ENCODE assay signal across 19 mouse cellular contexts in genomic region chr15:80983264-80983663, GRCm38 (mm10).
"Had no signal": no experiment of that assay in that cellular context is flagged by ENCODE, and none has a peak within 500 bp of the region (broad histone marks: within the 10 kb centered on the region; RNA-seq: fewer than 3 reads in every experiment).

No protein-coding gene starts in this region.

- ATAC-seq: liver, embryonic 12.5 days; midbrain, embryonic 16.5 days had no signal

- H3K4me2 ChIP-seq: liver, embryonic 12.5 days; lung, embryonic 14.5 days; midbrain, embryonic 12.5 days; neural tube, embryonic 13.5 days; neural tube, embryonic 15.5 days had no signal

- DNase-seq: lung, adult 18-20 months; lung, embryonic 14.5 days; lung, postnatal 10 days; lung, postnatal 4 days; midbrain, embryonic 14.5 days; retina, postnatal 1 day; right cerebral cortex, adult 18-20 months; right cerebral cortex, postnatal 25 days; right cerebral cortex, postnatal 4 days; thymus, adult 2 months; thymus, postnatal 36 days had no signal

- H3K36me3 ChIP-seq: liver, embryonic 12.5 days; midbrain, embryonic 10.5 days; midbrain, embryonic 12.5 days; neural tube, embryonic 13.5 days; neural tube, embryonic 15.5 days had no signal

- H3K27me3 ChIP-seq: liver, embryonic 12.5 days; midbrain, embryonic 12.5 days; neural tube, embryonic 13.5 days; neural tube, embryonic 15.5 days had no signal

- H3K27ac ChIP-seq: liver, embryonic 12.5 days; liver, embryonic 14.5 days; midbrain, embryonic 10.5 days; midbrain, embryonic 12.5 days; neural tube, embryonic 13.5 days; neural tube, embryonic 15.5 days had no signal

- H3K4me3 ChIP-seq: liver, embryonic 12.5 days; midbrain, embryonic 10.5 days; midbrain, embryonic 12.5 days; myocyte; neural tube, embryonic 13.5 days; neural tube, embryonic 15.5 days had no signal

- H3K9ac ChIP-seq: liver, embryonic 12.5 days; liver, embryonic 14.5 days; lung, embryonic 14.5 days; midbrain, embryonic 12.5 days; neural tube, embryonic 13.5 days; neural tube, embryonic 15.5 days had no signal

- H3K9me3 ChIP-seq: liver, embryonic 12.5 days; midbrain, embryonic 10.5 days; midbrain, embryonic 12.5 days; neural tube, embryonic 13.5 days; neural tube, embryonic 15.5 days had no signal
